Mouse (Mus musculus) midbrain, embryonic 15.5 days (tissue): ENCODE data around the gene Nek1. TPM values are rescaled to one million over a fixed set of nuclear protein-coding genes. Genes with fewer than 3 reads are reported as not detected.

Experiments
- ATAC-seq: fragments of 200-750 bp; cut with Nextera tagmentation; replicated peaks from 2 replicates; pipeline ENCODE4 v1.8.0; 2017; ENCODE audit warnings: moderate TSS enrichment
- H3K27ac ChIP-seq: fragments of 300-500 bp; sonication (generic); 2 replicates; pipeline ENCODE4 v1.5.1; 2015; ENCODE audit warnings: mild to moderate bottlenecking, inconsistent platforms
- H3K27me3 ChIP-seq: fragments of 300-500 bp; sonication (generic); replicated peaks from 2 replicates; pipeline ENCODE4 v1.6.1; 2015; ENCODE audit warnings: inconsistent platforms
- H3K36me3 ChIP-seq: fragments of 300-500 bp; sonication (generic); replicated peaks from 2 replicates; pipeline ENCODE4 v1.6.1; 2015; ENCODE audit warnings: inconsistent platforms
- H3K4me1 ChIP-seq: fragments of 300-500 bp; sonication (generic); 2 replicates; pipeline ENCODE4 v1.6.1; 2015; ENCODE audit warnings: inconsistent platforms
- H3K4me2 ChIP-seq: fragments of 300-500 bp; sonication (generic); 2 replicates; pipeline ENCODE4 v1.6.1; 2015; ENCODE audit warnings: inconsistent platforms, mild to moderate bottlenecking, moderate library complexity
- H3K4me3 ChIP-seq: fragments of 300-500 bp; sonication (generic); 2 replicates; pipeline ENCODE4 v1.5.1; 2015; ENCODE audit warnings: mild to moderate bottlenecking, inconsistent platforms
- H3K9ac ChIP-seq: fragments of 300-500 bp; sonication (generic); 2 replicates; pipeline ENCODE4 v1.6.1; 2015; ENCODE audit warnings: mild to moderate bottlenecking, inconsistent platforms
- H3K9me3 ChIP-seq: fragments of 300-500 bp; sonication (generic); 2 replicates; pipeline ENCODE4 v1.6.1; 2016; ENCODE audit warnings: inconsistent platforms
- WGBS: fragments of 180-500 bp; shearing (Covaris S2); methylation state at CpG from one replicate; pipeline ENCODE4 v1.1.7; 2015; ENCODE audit warnings: mixed read lengths; 5-methylcytosine and 5-hydroxymethylcytosine counted together
- polyA plus RNA-seq: library from polyadenylated mRNA; unstranded; fragments of >200 nt; fragmentation: Nextera tagmentation; extraction: Ambion mirVana; gene quantifications from 2 replicates; pipeline ENCODE4 v1.2.1, GENCODE M21; 2015

Gene Nek1
- polyA plus RNA-seq, result 24.7 and 27.8 TPM in 2 replicates

DNA sequence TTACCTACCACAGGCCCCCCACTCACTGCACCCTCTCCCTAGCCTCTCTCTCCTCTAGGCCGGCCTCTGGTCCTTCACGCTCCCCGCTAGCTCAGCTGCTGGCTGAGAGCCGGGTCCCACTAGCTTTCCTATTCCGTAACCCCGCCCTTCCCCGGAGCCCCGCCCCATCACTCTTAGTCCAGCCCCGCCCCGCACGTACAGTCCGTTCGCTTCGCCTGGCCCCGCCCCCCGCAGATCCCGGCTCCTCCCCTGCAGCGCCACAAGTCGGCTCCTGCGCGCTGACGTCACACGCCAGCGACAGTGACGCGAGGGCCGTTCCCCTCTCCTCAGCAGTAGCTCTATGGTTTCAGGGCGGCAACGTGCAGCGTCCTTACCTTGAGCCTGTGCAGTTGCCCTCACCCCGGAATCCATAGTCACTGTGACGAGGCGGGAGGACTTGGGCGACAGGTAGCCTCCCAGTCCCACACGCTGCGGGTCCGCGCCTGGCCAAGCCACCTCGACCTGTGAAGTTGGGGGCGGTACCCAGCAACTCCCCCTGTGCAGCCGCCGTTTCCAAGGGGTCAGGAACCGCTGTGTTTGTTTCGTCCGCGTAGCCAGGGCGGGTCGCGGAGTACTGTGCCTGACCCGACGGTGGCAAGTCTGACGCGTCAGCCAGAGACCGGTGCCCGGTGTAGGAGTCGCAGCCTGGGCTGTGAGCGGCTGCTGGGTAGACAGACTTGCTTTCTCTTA is at the start of gene Nek1:
Nek1 (plus strand) TSS at position 286 of the 729 bp plus-strand sequence.
- Histone ChIP-seq H3K27me3 (no peaks in the 10 kb centered on the region), H3K4me2 (peak within 1 kb of the TSS; percentile 64), H3K4me3 (peak within 1 kb of the TSS; percentile 67), H3K4me1 (peaks cover 14% of the 10 kb centered on the region), H3K9me3 (no peaks in the 10 kb centered on the region), H3K9ac (peak within 1 kb of the TSS; percentile 56), H3K27ac (peak within 1 kb of the TSS; percentile 86), H3K36me3 (no peaks in the 10 kb centered on the region)
- 1% methylated on average over 57 of the region's 57 CpGs for WGBS
- ATAC-seq, result peak; percentile 97

- H3K9ac ChIP-seq, result no peak overlapping the region
- H3K4me2 ChIP-seq, result no peak overlapping the region
- no peaks in the 10 kb centered on the region for H3K27me3 ChIP-seq
- ATAC-seq, result no peak
- H3K36me3 ChIP-seq, result no peaks in the 10 kb centered on the region
- H3K4me3 ChIP-seq, result no peak overlapping the region
- H3K9me3 ChIP-seq, result no peaks in the 10 kb centered on the region
- peaks cover 7% of the 10 kb centered on the region for H3K4me1 ChIP-seq
- H3K27ac ChIP-seq, result no peak overlapping the region
These were observed 45.5 kb upstream of the Nek1 start for GRCm38 (mm10) chr8:60947503-60947902.

DNA sequence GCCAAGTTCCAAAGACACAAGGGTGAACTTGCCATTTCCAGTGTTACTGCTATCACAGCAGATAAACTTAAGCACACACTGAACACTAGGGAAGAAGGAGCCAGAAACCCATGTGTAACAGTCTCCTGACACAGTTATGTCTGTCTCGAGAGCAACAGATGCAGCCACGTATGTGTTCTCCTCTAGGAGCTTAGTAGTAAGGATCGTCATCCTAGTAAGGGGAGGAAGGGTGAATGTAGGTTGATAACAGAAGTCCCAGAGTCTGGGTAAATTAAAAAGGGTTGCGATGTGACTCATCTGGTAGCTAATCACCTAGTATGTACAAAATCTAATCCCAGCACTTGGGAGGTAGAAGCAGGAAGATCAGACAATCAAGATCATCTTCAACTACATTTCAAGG is 43.1 kb upstream of the Nek1 start:
- Histone ChIP-seq H3K9ac (no peak overlapping the region), H3K9me3 (no peaks in the 10 kb centered on the region), H3K4me1 (peaks cover 11% of the 10 kb centered on the region), H3K4me3 (no peak overlapping the region), H3K4me2 (no peak overlapping the region), H3K36me3 (no peaks in the 10 kb centered on the region), H3K27ac (no peak overlapping the region), H3K27me3 (no peaks in the 10 kb centered on the region)
- whole genome bisulfite sequencing, result 67% methylated on average over 4 of the region's 4 CpGs
- ATAC-seq, result no peak

GRCm38 (mm10) chr8:60951271-60951670 is 41.7 kb upstream of the Nek1 start:
- Histone ChIP-seq H3K27me3 (no peaks in the 10 kb centered on the region), H3K27ac (no peak overlapping the region), H3K4me2 (0 out of 2 replicates have a peak overlapping the region, but pooled peaks have one; percentile 12), H3K4me1 (peaks cover 11% of the 10 kb centered on the region), H3K4me3 (no peak overlapping the region), H3K9me3 (no peaks in the 10 kb centered on the region), H3K36me3 (no peaks in the 10 kb centered on the region), H3K9ac (no peak overlapping the region)
- 69% methylated on average over 4 of the region's 4 CpGs for WGBS
- no peak for ATAC-seq

DNA sequence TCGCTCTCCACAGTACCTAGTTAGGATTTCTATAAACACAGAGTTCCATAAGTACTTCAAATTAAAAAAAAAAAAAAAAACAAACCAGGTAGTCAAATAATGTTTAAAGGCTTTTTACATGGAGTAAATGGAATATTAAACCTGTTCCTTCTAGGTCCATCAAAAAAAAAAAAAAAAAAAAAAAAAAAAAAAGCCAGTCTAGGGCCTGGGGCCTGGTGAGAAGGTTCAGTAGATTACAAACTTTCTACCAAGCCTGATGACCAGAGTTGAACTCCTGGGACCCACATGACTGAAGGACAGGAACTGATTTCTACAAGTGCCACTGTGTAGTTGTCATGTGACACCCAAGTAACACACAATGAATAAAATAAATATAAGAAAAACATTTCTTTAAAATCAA is 41.2 kb upstream of the Nek1 start:
- H3K36me3 ChIP-seq, result no peaks in the 10 kb centered on the region
- no peak overlapping the region for H3K9ac ChIP-seq
- 92% methylated on average over 1 of the region's 1 CpGs for WGBS
- no peak overlapping the region for H3K27ac ChIP-seq
- H3K4me3 ChIP-seq, result no peak overlapping the region
- no peak for ATAC-seq
- H3K4me1 ChIP-seq, result peaks cover 11% of the 10 kb centered on the region
- no peaks in the 10 kb centered on the region for H3K9me3 ChIP-seq
- H3K4me2 ChIP-seq, result no peak overlapping the region
- no peaks in the 10 kb centered on the region for H3K27me3 ChIP-seq

DNA sequence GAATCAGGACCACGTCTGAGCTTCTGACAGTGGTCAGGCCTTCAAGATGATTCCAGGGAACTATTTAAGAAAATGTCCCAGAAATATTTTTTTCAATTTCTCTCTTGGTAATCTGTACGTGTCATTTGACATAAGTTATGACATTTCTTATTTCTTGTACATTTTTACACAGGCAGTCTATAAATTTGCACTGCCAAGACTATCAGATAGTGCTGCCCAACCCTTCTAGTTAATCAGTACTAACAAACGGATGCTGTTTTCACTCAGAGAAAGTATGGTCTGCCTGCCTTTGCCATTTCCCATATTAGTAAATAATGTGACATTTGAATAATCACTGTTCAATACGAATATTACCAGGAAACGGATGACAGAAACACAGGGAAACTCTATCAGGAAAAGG is 40.2 kb upstream of the Nek1 start:
- 44% methylated on average over 5 of the region's 5 CpGs for WGBS
- H3K4me2 ChIP-seq, result peak overlapping the region; percentile 33
- H3K4me1 ChIP-seq, result peaks cover 11% of the 10 kb centered on the region
- ATAC-seq, result no peak
- H3K9ac ChIP-seq, result no peak overlapping the region
- H3K27me3 ChIP-seq, result no peaks in the 10 kb centered on the region
- H3K4me3 ChIP-seq, result peak overlapping the region; percentile 11; the same call in 1 of the 2 replicates
- H3K27ac ChIP-seq, result no peak overlapping the region
- no peaks in the 10 kb centered on the region for H3K9me3 ChIP-seq
- H3K36me3 ChIP-seq, result no peaks in the 10 kb centered on the region

DNA sequence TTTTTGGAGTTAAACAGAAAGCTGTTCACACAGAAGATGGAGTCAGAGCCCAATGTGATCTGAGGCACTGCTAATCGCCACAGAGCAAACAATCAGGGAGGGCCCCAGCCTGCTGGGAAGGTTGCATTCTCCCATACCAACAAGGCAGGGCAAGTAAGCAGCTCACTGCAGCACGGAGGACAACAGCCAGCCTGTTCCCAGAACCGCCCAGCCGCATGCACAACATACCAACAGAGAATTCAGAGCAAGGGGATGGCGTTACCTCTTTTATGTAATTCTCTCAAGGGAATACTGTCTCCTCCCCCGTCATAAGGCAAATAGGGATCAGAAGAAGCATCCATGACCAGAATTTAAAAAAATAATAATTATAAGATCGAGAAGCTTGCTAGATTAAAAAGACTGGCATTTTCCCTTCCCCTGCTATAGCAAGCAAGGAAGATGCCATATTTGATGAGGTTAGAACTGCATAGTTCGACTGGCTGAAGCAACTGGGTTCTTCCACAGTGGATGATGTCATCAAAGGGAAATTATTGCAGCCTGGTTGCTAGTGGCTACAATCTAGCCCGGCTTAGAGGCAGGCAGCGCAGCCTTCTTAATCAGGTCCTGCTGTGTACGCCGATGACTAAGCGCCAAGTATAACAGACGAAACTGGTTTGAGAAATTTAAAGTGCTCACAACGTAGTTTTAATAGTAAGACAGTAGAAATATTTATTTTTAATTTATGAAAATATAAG is 38.5 kb upstream of the Nek1 start:
- ATAC-seq, result peak; percentile 99
- under 1% methylated on average over 15 of the region's 15 CpGs for WGBS

GRCm38 (mm10) chr8:60956847-60957246 is 36.1 kb upstream of the Nek1 start:
- H3K36me3 ChIP-seq, result no peaks in the 10 kb centered on the region
- no peaks in the 10 kb centered on the region for H3K27me3 ChIP-seq
- H3K27ac ChIP-seq, result no peak overlapping the region
- no peaks in the 10 kb centered on the region for H3K9me3 ChIP-seq
- no peak overlapping the region for H3K4me3 ChIP-seq
- H3K4me1 ChIP-seq, result peaks cover 7% of the 10 kb centered on the region
- 94% methylated on average over 7 of the region's 7 CpGs for WGBS
- no peak for ATAC-seq
- no peak overlapping the region for H3K4me2 ChIP-seq
- no peak overlapping the region for H3K9ac ChIP-seq

More for the DNA sequence above, 38.5 kb upstream of the Nek1 start:
- peak overlapping the region; percentile 49 for H3K9ac ChIP-seq
- peaks cover 11% of the 10 kb centered on the region for H3K4me1 ChIP-seq
- peak overlapping the region; percentile 53 for H3K4me2 ChIP-seq
- H3K4me3 ChIP-seq, result peak overlapping the region; percentile 44
- H3K27ac ChIP-seq, result peak overlapping the region; percentile 88
- no peaks in the 10 kb centered on the region for H3K36me3 ChIP-seq
- no peaks in the 10 kb centered on the region for H3K9me3 ChIP-seq
- no peaks in the 10 kb centered on the region for H3K27me3 ChIP-seq

GRCm38 (mm10) chr8:60962763-60963162 is 30.2 kb upstream of the Nek1 start:
- no peak for ATAC-seq
- no peak overlapping the region for H3K9ac ChIP-seq
- no peaks in the 10 kb centered on the region for H3K9me3 ChIP-seq
- H3K4me1 ChIP-seq, result no peaks in the 10 kb centered on the region
- no peaks in the 10 kb centered on the region for H3K36me3 ChIP-seq
- 93% methylated on average over 3 of the region's 3 CpGs for WGBS
- no peak overlapping the region for H3K27ac ChIP-seq
- H3K27me3 ChIP-seq, result no peaks in the 10 kb centered on the region
- no peak overlapping the region for H3K4me2 ChIP-seq
- no peak overlapping the region for H3K4me3 ChIP-seq

DNA sequence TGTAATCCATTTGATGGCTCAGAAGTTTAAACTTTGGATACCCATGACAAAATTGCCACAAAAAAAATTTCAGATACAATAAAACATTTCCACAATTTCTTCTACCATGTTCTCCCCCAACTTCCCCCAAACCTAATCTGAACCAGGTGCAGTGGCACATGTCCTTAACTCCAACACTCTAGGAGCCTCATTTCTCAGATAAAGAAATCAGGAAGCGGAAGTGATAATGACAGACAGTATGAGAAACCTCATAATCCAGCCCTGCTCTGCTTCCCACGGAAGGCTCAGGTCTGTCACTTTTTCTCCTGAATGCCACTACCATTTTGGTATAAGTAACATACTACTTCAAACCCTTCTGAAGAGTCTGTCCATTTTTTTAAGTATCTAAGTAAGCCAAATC is 29.1 kb upstream of the Nek1 start:
- Histone ChIP-seq H3K4me2 (no peak overlapping the region), H3K9me3 (no peaks in the 10 kb centered on the region), H3K4me1 (no peaks in the 10 kb centered on the region), H3K36me3 (no peaks in the 10 kb centered on the region), H3K4me3 (no peak overlapping the region), H3K9ac (no peak overlapping the region), H3K27ac (no peak overlapping the region), H3K27me3 (no peaks in the 10 kb centered on the region)
- WGBS, result 78% methylated on average over 2 of the region's 2 CpGs
- ATAC-seq, result no peak

DNA sequence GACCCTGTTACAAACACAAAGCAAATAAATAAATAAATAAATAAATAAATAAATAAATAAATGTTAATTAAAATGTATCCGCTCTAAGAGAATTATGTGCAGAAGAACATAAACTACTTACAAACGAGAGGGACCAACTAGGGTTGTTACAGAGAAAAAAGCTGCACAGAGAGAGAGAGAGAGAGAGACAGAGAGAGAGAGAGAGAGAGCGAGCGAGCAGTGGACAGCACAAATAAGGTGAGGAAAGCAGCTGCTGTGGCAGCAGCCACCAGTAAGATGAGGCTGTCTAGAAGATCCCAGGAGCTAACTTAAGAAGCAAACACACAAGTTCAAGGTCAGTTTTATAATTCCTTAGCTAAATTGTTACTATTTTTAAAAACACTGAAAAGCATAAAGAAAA is 28.5 kb upstream of the Nek1 start:
- Histone ChIP-seq H3K4me2 (no peak overlapping the region), H3K9ac (no peak overlapping the region), H3K27ac (no peak overlapping the region), H3K36me3 (no peaks in the 10 kb centered on the region), H3K27me3 (no peaks in the 10 kb centered on the region), H3K4me1 (no peaks in the 10 kb centered on the region), H3K4me3 (no peak overlapping the region), H3K9me3 (no peaks in the 10 kb centered on the region)
- 86% methylated on average over 4 of the region's 4 CpGs for WGBS
- no peak for ATAC-seq

DNA sequence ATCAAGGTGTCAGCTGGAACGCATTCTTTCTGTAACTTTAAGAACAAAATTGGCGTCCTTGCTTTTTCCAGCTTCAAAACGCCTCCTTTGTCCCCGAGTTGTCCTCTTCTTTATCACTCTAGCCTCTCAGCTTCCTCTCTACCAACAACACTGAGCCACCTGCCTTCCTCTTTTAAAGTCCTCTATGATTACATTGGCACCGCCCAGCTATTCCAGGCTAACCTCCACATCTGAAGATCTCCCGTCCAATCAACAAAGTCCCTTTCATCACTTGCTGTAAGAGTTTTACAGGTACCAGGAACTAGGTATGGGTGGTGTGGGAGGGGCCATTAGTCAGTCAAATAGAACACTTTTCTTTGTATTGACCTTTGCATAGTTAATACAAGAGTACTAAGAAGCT is 27.7 kb upstream of the Nek1 start:
- no peaks in the 10 kb centered on the region for H3K4me1 ChIP-seq
- H3K27ac ChIP-seq, result no peak overlapping the region
- H3K9me3 ChIP-seq, result no peaks in the 10 kb centered on the region
- no peak for ATAC-seq
- no peak overlapping the region for H3K4me2 ChIP-seq
- no peak overlapping the region for H3K9ac ChIP-seq
- no peaks in the 10 kb centered on the region for H3K36me3 ChIP-seq
- WGBS, result 69% methylated on average over 6 of the region's 6 CpGs
- H3K4me3 ChIP-seq, result no peak overlapping the region
- no peaks in the 10 kb centered on the region for H3K27me3 ChIP-seq

GRCm38 (mm10) chr8:60965741-60966140 is 27.3 kb upstream of the Nek1 start:
- Histone ChIP-seq H3K9me3 (no peaks in the 10 kb centered on the region), H3K27me3 (no peaks in the 10 kb centered on the region), H3K9ac (no peak overlapping the region), H3K4me2 (no peak overlapping the region), H3K4me1 (no peaks in the 10 kb centered on the region), H3K27ac (no peak overlapping the region), H3K4me3 (no peak overlapping the region), H3K36me3 (no peaks in the 10 kb centered on the region)
- WGBS, result 63% methylated on average over 3 of the region's 3 CpGs
- no peak for ATAC-seq
